Mouse (Mus musculus) liver, embryonic 16.5 days (tissue): ENCODE data around the gene Rexo4. TPM values are rescaled to one million over a fixed set of nuclear protein-coding genes. Genes with fewer than 3 reads are reported as not detected.

Source experiments
- ATAC-seq: fragments of 200-750 bp; cut with Nextera tagmentation; 2 replicates; pipeline ENCODE4 v1.8.0; 2017; ENCODE audit warnings: low read depth, mild to moderate bottlenecking, moderate number of reproducible peaks, moderate library complexity
- H3K27ac ChIP-seq: fragments of 300-500 bp; sonication (generic); 2 replicates; pipeline ENCODE4 v1.5.1; 2014; ENCODE audit warnings: mild to moderate bottlenecking, low read length
- H3K27me3 ChIP-seq: fragments of 300-500 bp; sonication (generic); 2 replicates; pipeline ENCODE4 v1.6.1; 2014; ENCODE audit warnings: low read depth, low read length, mixed read lengths; ENCODE audit not compliant: control insufficient read depth, insufficient read depth
- H3K36me3 ChIP-seq: fragments of 300-500 bp; sonication (generic); 2 replicates; pipeline ENCODE4 v1.6.1; 2014; ENCODE audit warnings: mild to moderate bottlenecking; ENCODE audit not compliant: control insufficient read depth, insufficient read depth
- H3K4me1 ChIP-seq: fragments of 300-500 bp; sonication (generic); 2 replicates; pipeline ENCODE4 v1.6.1; 2014; ENCODE audit warnings: low read depth, low read length, mixed read lengths; ENCODE audit not compliant: control insufficient read depth
- H3K4me2 ChIP-seq: fragments of 300-500 bp; sonication (generic); 2 replicates; pipeline ENCODE4 v1.6.1; 2014; ENCODE audit warnings: low read depth, low read length, mixed read lengths
- H3K4me3 ChIP-seq: fragments of 300-500 bp; sonication (generic); 2 replicates; pipeline ENCODE4 v1.5.1; 2014; ENCODE audit warnings: low read depth, mild to moderate bottlenecking, low read length
- H3K9ac ChIP-seq: fragments of 300-500 bp; sonication (generic); 2 replicates; pipeline ENCODE4 v1.6.1; 2014; ENCODE audit warnings: low read depth, low read length
- H3K9me3 ChIP-seq: fragments of 300-500 bp; sonication (generic); replicated peaks from 2 replicates; pipeline ENCODE4 v1.6.1; 2016; ENCODE audit warnings: low read length; ENCODE audit not compliant: control insufficient read depth
- WGBS: fragments of 180-500 bp; shearing (Covaris S2); extraction: QIAGEN DNeasy Blood & Tissue Kit; methylation state at CpG from one replicate; pipeline ENCODE4 v1.1.7; 2014; ENCODE audit not compliant: insufficient replicate concordance; 5-methylcytosine and 5-hydroxymethylcytosine counted together
- polyA plus RNA-seq: library from polyadenylated mRNA; unstranded; fragments of >200 nt; fragmentation: Nextera tagmentation; extraction: Ambion mirVana; gene quantifications from 2 replicates; pipeline ENCODE4 v1.2.1, GENCODE M21; 2015

The Rexo4 gene
- polyA plus RNA-seq, 1 experiment from 2014 or later, result 16.7 TPM

GRCm38 (mm10) chr2:26914148-26914941 is 49.8 kb downstream of the Rexo4 start:
- Histone ChIP-seq H3K9ac (no peak overlapping the region), H3K4me1 (peaks cover 37% of the 10 kb centered on the region), H3K36me3 (peaks cover 35% of the 10 kb centered on the region), H3K4me2 (peak overlapping the region; percentile 94; the same call in 1 of the 2 replicates), H3K27ac (no peak overlapping the region), H3K9me3 (no peaks in the 10 kb centered on the region), H3K27me3 (no peaks in the 10 kb centered on the region), H3K4me3 (no peak overlapping the region)
- WGBS, result 51% methylated on average over 8 of the region's 8 CpGs
- no peak for ATAC-seq

- Histone ChIP-seq H3K27me3 (no peaks in the 10 kb centered on the region), H3K4me1 (peaks cover 43% of the 10 kb centered on the region), H3K4me3 (no peak overlapping the region), H3K9me3 (no peaks in the 10 kb centered on the region), H3K36me3 (peaks cover 28% of the 10 kb centered on the region), H3K4me2 (no peak overlapping the region), H3K27ac (no peak overlapping the region), H3K9ac (no peak overlapping the region)
- 53% methylated on average over 17 of the region's 17 CpGs for WGBS
- ATAC-seq, result no peak
These were observed 50.6 kb downstream of the Rexo4 start for GRCm38 (mm10) chr2:26913416-26914147.

- Histone ChIP-seq H3K4me3 (peak overlapping the region; percentile 69), H3K9ac (peak overlapping the region; percentile 85), H3K4me2 (peak overlapping the region; percentile 74), H3K27me3 (no peaks in the 10 kb centered on the region), H3K4me1 (peaks cover 46% of the 10 kb centered on the region), H3K27ac (no peak overlapping the region), H3K36me3 (peaks cover 36% of the 10 kb centered on the region), H3K9me3 (no peaks in the 10 kb centered on the region)
- ATAC-seq, result no peak
- WGBS, result 42% methylated on average over 5 of the region's 5 CpGs
These were observed 51.9 kb downstream of the Rexo4 start for GRCm38 (mm10) chr2:26912253-26912770.

- H3K9me3 ChIP-seq, result no peaks in the 10 kb centered on the region
- H3K36me3 ChIP-seq, result peaks cover 41% of the 10 kb centered on the region
- ATAC-seq, result peak; percentile 22
- peak overlapping the region; percentile 85 for H3K9ac ChIP-seq
- peak overlapping the region; percentile 69 for H3K4me3 ChIP-seq
- WGBS, result under 1% methylated on average over 37 of the region's 37 CpGs
- H3K27ac ChIP-seq, result peak overlapping the region; percentile 73
- no peaks in the 10 kb centered on the region for H3K27me3 ChIP-seq
- peak overlapping the region; percentile 74 for H3K4me2 ChIP-seq
- H3K4me1 ChIP-seq, result peaks cover 39% of the 10 kb centered on the region
These were observed 53.0 kb downstream of the Rexo4 start for GRCm38 (mm10) chr2:26910994-26911765.

GRCm38 (mm10) chr2:26910124-26910993 is 53.8 kb downstream of the Rexo4 start, which contains the start of the genes Med22 and Rpl7a:
Gene Med22, minus strand, starts transcription at chr2:26910677.
Gene Rpl7a, plus strand, starts transcription at chr2:26910764.
- Histone ChIP-seq H3K27me3 (no peaks in the 10 kb centered on the region), H3K36me3 (peaks cover 44% of the 10 kb centered on the region), H3K9ac (peak within 1 kb of the TSS; percentile 85), H3K4me3 (peak within 1 kb of the TSS; percentile 69), H3K4me1 (peaks cover 34% of the 10 kb centered on the region), H3K27ac (peak within 1 kb of the TSS; percentile 89), H3K9me3 (no peaks in the 10 kb centered on the region), H3K4me2 (peak within 1 kb of the TSS; percentile 75)
- ATAC-seq, result peak; percentile 95
- under 1% methylated on average over 74 of the region's 74 CpGs for WGBS

- Histone ChIP-seq H3K9ac (peak overlapping the region; percentile 70), H3K4me1 (peaks cover 27% of the 10 kb centered on the region), H3K27ac (peak overlapping the region; percentile 89; the same call in 1 of the 2 replicates), H3K4me2 (peak overlapping the region; percentile 75), H3K9me3 (no peaks in the 10 kb centered on the region), H3K4me3 (peak overlapping the region; percentile 69), H3K27me3 (no peaks in the 10 kb centered on the region), H3K36me3 (peaks cover 44% of the 10 kb centered on the region)
- no peak for ATAC-seq
These were observed 54.8 kb downstream of the Rexo4 start for GRCm38 (mm10) chr2:26909387-26909784.

- Histone ChIP-seq H3K36me3 (peaks cover 39% of the 10 kb centered on the region), H3K27ac (0 out of 2 replicates have a peak overlapping the region, but pooled peaks have one; percentile 89), H3K4me2 (peak overlapping the region; percentile 75), H3K9me3 (no peaks in the 10 kb centered on the region), H3K4me3 (peak overlapping the region; percentile 69), H3K27me3 (no peaks in the 10 kb centered on the region), H3K4me1 (peaks cover 29% of the 10 kb centered on the region), H3K9ac (peak overlapping the region; percentile 70)
- ATAC-seq, result no peak
- WGBS, result 60% methylated on average over 18 of the region's 18 CpGs
These were observed 55.3 kb downstream of the Rexo4 start for GRCm38 (mm10) chr2:26908710-26909386.
